Mouse (Mus musculus): Measurements from ENCODE around the gene Dusp23. TPM values are rescaled to one million over a fixed set of nuclear protein-coding genes. Genes with fewer than 3 reads are reported as not detected.

Gene Dusp23
- polyA plus RNA-seq, 1 experiment from 2014 or later: 17.1 TPM

- H3K36me3 ChIP-seq (ENCODE audit: control insufficient read depth, insufficient read depth, low read length): no peaks in the 10 kb centered on the region
- 53% methylated on average over 7 of the region's 7 CpGs for WGBS
- H3K9ac ChIP-seq (ENCODE audit: low read length): no peak within 1 kb of the TSS
- no peaks in the 10 kb centered on the region for H3K27me3 ChIP-seq (ENCODE audit: control insufficient read depth, insufficient read depth, low read length)
- no peak within 1 kb of the TSS for H3K27ac ChIP-seq (replicated peaks)
- H3K4me3 ChIP-seq (ENCODE audit: low read depth, low read length): no peak within 1 kb of the TSS
- ATAC-seq (ENCODE audit: low FRiP score, low TSS enrichment): no peak
- DNase-seq (ENCODE audit: low spot score): no peak
- H3K9me3 ChIP-seq (ENCODE audit: control insufficient read depth, low read length): no peaks in the 10 kb centered on the region
- TF ChIP-seq CTCF (IDR thresholded peaks at IDR 0.05; ENCODE audit: low read depth): no peak
- no peak for TF ChIP-seq EP300 (optimal IDR thresholded peaks at IDR 0.05)
- no peaks in the 10 kb centered on the region for H3K4me1 ChIP-seq (replicated peaks; ENCODE audit: control insufficient read depth, insufficient read depth)
- H3K4me2 ChIP-seq (replicated peaks; ENCODE audit: low read depth): no peak within 1 kb of the TSS
Observed at GRCm38 (mm10) chr1:172590385-172590784, 42.4 kb downstream of the Dusp23 start, which contains the start of gene Slamf8. Gene Slamf8 (minus strand): TSS chr1:172590568.

GRCm38 (mm10) chr1:172585612-172586567 is 46.9 kb downstream of the Dusp23 start:
- ATAC-seq (ENCODE audit: low FRiP score, low TSS enrichment) (no peak), DNase-seq (ENCODE audit: low spot score) (no peak)
- WGBS: 38% methylated on average over 26 of the region's 26 CpGs
- Histone ChIP-seq H3K4me2 (replicated peaks; ENCODE audit: low read depth) (no peak overlapping the region), H3K4me1 (replicated peaks; ENCODE audit: control insufficient read depth, insufficient read depth) (no peaks in the 10 kb centered on the region), H3K27ac (replicated peaks) (no peak overlapping the region), H3K9ac (ENCODE audit: low read length) (no peak overlapping the region), H3K36me3 (ENCODE audit: control insufficient read depth, insufficient read depth, low read length) (no peaks in the 10 kb centered on the region), H3K27me3 (ENCODE audit: control insufficient read depth, insufficient read depth, low read length) (no peaks in the 10 kb centered on the region), H3K9me3 (ENCODE audit: control insufficient read depth, low read length) (no peaks in the 10 kb centered on the region), H3K4me3 (ENCODE audit: low read depth, low read length) (no peak overlapping the region)
- no peak for TF ChIP-seq CTCF (IDR thresholded peaks at IDR 0.05; ENCODE audit: low read depth)
- no peak for TF ChIP-seq EP300 (optimal IDR thresholded peaks at IDR 0.05)

- H3K9ac ChIP-seq (ENCODE audit: low read length): no peak overlapping the region
- no peaks in the 10 kb centered on the region for H3K4me1 ChIP-seq (replicated peaks; ENCODE audit: control insufficient read depth, insufficient read depth)
- no peak overlapping the region for H3K4me2 ChIP-seq (replicated peaks; ENCODE audit: low read depth)
- no peaks in the 10 kb centered on the region for H3K9me3 ChIP-seq (ENCODE audit: control insufficient read depth, low read length)
- H3K27me3 ChIP-seq (ENCODE audit: control insufficient read depth, insufficient read depth, low read length): no peaks in the 10 kb centered on the region
- H3K27ac ChIP-seq (replicated peaks): no peak overlapping the region
- 49% methylated on average over 4 of the region's 4 CpGs for WGBS
- DNase-seq (ENCODE audit: low spot score): no peak
- H3K36me3 ChIP-seq (ENCODE audit: control insufficient read depth, insufficient read depth, low read length): no peaks in the 10 kb centered on the region
- ATAC-seq (ENCODE audit: low FRiP score, low TSS enrichment): no peak
- TF ChIP-seq CTCF (IDR thresholded peaks at IDR 0.05; ENCODE audit: low read depth) (no peak), EP300 (optimal IDR thresholded peaks at IDR 0.05) (no peak)
- no peak overlapping the region for H3K4me3 ChIP-seq (ENCODE audit: low read depth, low read length)
Observed at GRCm38 (mm10) chr1:172585026-172585425, 47.7 kb downstream of the Dusp23 start.

GRCm38 (mm10) chr1:172584271-172584670 is 48.5 kb downstream of the Dusp23 start:
- no peak for ATAC-seq (ENCODE audit: low FRiP score, low TSS enrichment)
- Histone ChIP-seq H3K4me3 (ENCODE audit: low read depth, low read length) (no peak overlapping the region), H3K4me1 (replicated peaks; ENCODE audit: control insufficient read depth, insufficient read depth) (no peaks in the 10 kb centered on the region), H3K27me3 (ENCODE audit: control insufficient read depth, insufficient read depth, low read length) (no peaks in the 10 kb centered on the region), H3K27ac (replicated peaks) (no peak overlapping the region), H3K9ac (ENCODE audit: low read length) (no peak overlapping the region), H3K9me3 (ENCODE audit: control insufficient read depth, low read length) (no peaks in the 10 kb centered on the region), H3K4me2 (replicated peaks; ENCODE audit: low read depth) (no peak overlapping the region), H3K36me3 (ENCODE audit: control insufficient read depth, insufficient read depth, low read length) (no peaks in the 10 kb centered on the region)
- no peak for DNase-seq (ENCODE audit: low spot score)
- 84% methylated on average over 6 of the region's 6 CpGs for WGBS
- TF ChIP-seq EP300 (optimal IDR thresholded peaks at IDR 0.05) (no peak), CTCF (IDR thresholded peaks at IDR 0.05; ENCODE audit: low read depth) (no peak)

- WGBS: 82% methylated on average over 8 of the region's 8 CpGs
- TF ChIP-seq CTCF (IDR thresholded peaks at IDR 0.05; ENCODE audit: low read depth) (no peak), EP300 (optimal IDR thresholded peaks at IDR 0.05) (no peak)
Observed at GRCm38 (mm10) chr1:172582436-172582835, 50.3 kb downstream of the Dusp23 start.

More at GRCm38 (mm10) chr1:172582436-172582835, 50.3 kb downstream of the Dusp23 start:
- Histone ChIP-seq H3K9me3 (ENCODE audit: control insufficient read depth, low read length) (no peaks in the 10 kb centered on the region), H3K36me3 (ENCODE audit: control insufficient read depth, insufficient read depth, low read length) (no peaks in the 10 kb centered on the region), H3K4me1 (replicated peaks; ENCODE audit: control insufficient read depth, insufficient read depth) (no peaks in the 10 kb centered on the region), H3K27ac (replicated peaks) (no peak overlapping the region), H3K4me3 (ENCODE audit: low read depth, low read length) (no peak overlapping the region), H3K27me3 (ENCODE audit: control insufficient read depth, insufficient read depth, low read length) (no peaks in the 10 kb centered on the region), H3K9ac (ENCODE audit: low read length) (no peak overlapping the region), H3K4me2 (replicated peaks; ENCODE audit: low read depth) (no peak overlapping the region)
- DNase-seq (ENCODE audit: low spot score) (no peak), ATAC-seq (ENCODE audit: low FRiP score, low TSS enrichment) (no peak)

Other genes starting within 250 kb of the Dusp23 start
- 1.8 TPM in 2 replicates for gene Slamf9, start 157.6 kb downstream of the Dusp23 start, polyA plus RNA-seq (2015; fragmentation: Nextera tagmentation; extraction: Ambion mirVana)
- 16.7 and 19.9 TPM in 2 replicates for gene Igsf9, start 151.2 kb downstream of the Dusp23 start, polyA plus RNA-seq (2015; fragmentation: Nextera tagmentation; extraction: Ambion mirVana)
- gene Tagln2, start 132.9 kb downstream of the Dusp23 start, polyA plus RNA-seq (2015; fragmentation: Nextera tagmentation; extraction: Ambion mirVana): 564 and 594 TPM in 2 replicates
- 4.6 and 5.4 TPM in 2 replicates for gene Cfap45, start 112.2 kb downstream of the Dusp23 start, polyA plus RNA-seq (2015; fragmentation: Nextera tagmentation; extraction: Ambion mirVana)
- gene Vsig8, start 77.0 kb downstream of the Dusp23 start, polyA plus RNA-seq (2015; fragmentation: Nextera tagmentation; extraction: Ambion mirVana): 19.2 and 22.7 TPM in 2 replicates
- gene Slamf8, start 42.4 kb downstream of the Dusp23 start, polyA plus RNA-seq (2015; fragmentation: Nextera tagmentation; extraction: Ambion mirVana): 0.12 TPM in 1 of 2 replicates, not detected in the other
- gene Fcrl6, start 30.4 kb downstream of the Dusp23 start, polyA plus RNA-seq (2015; fragmentation: Nextera tagmentation; extraction: Ambion mirVana): not detected in 2 replicates
- 0.28 and 0.74 TPM in 2 replicates for gene Crp, start 65.1 kb upstream of the Dusp23 start, polyA plus RNA-seq (2015; fragmentation: Nextera tagmentation; extraction: Ambion mirVana)